Mouse (Mus musculus) hematopoietic multipotent progenitor cell, adult 10-12 weeks (in vitro differentiated cells): ENCODE measurements around the gene Gm1979. TPM values are rescaled to one million over a fixed set of nuclear protein-coding genes. Genes with fewer than 3 reads are reported as not detected.

Source experiments
- polyA plus RNA-seq: library from polyadenylated mRNA; stranded (reverse); fragments of >175 nt; gene quantifications from 2 replicates; pipeline ENCODE4 v1.2.3, GENCODE M21; 2012; ENCODE audit warnings: low replicate concordance

Gene Gm1979
- not detected in 2 replicates for polyA plus RNA-seq

GRCm38 (mm10) chr5:26004698-26005097 is at the start of gene Gm1979:
Gm1979 (minus strand) TSS chr5:26004798.

GRCm38 (mm10) chr5:26039458-26039857 is 34.9 kb upstream of the Gm1979 start, which contains the start of gene Speer4a:
Speer4a (minus strand) TSS chr5:26039558.

GRCm38 (mm10) chr5:26022816-26023215 is 18.2 kb upstream of the Gm1979 start, which contains the start of gene Gm5862:
Gm5862 (minus strand) TSS chr5:26022916.

GRCm38 (mm10) chr5:25988550-25988949 is 16.0 kb downstream of the Gm1979 start, which contains the start of gene Gm21698:
Gm21698 (minus strand) TSS chr5:25988650.

GRCm38 (mm10) chr5:25972563-25972962 is 32.0 kb downstream of the Gm1979 start, which contains the start of gene Gm21680:
Gm21680 (minus strand) TSS chr5:25972663.

GRCm38 (mm10) chr5:25954317-25954716 is 50.3 kb downstream of the Gm1979 start, which contains the start of gene Gm21671:
Gm21671 (minus strand) TSS chr5:25954417.

Other genes starting within 250 kb of the Gm1979 start
- gene Actr3b, start 244.8 kb downstream of the Gm1979 start, polyA plus RNA-seq: 1.7 and 2.0 TPM in 2 replicates
- gene Gm21663, start 62.4 kb downstream of the Gm1979 start, polyA plus RNA-seq: not detected in 2 replicates
- not detected in 2 replicates for gene Gm21671, start 50.4 kb downstream of the Gm1979 start, polyA plus RNA-seq
- not detected in 2 replicates for gene Gm21680, start 32.1 kb downstream of the Gm1979 start, polyA plus RNA-seq
- 0.05 TPM in 1 of 2 replicates, not detected in the other for gene Gm21698, start 16.1 kb downstream of the Gm1979 start, polyA plus RNA-seq
- not detected in 2 replicates for gene Gm5862, start 18.1 kb upstream of the Gm1979 start, polyA plus RNA-seq
- gene Speer4a, start 34.8 kb upstream of the Gm1979 start, polyA plus RNA-seq: not detected in 2 replicates
- gene Gm7347, start 53.8 kb upstream of the Gm1979 start, polyA plus RNA-seq: not detected in 2 replicates
- gene Gm10471, start 84.5 kb upstream of the Gm1979 start, polyA plus RNA-seq: not detected in 2 replicates
- gene 5031410I06Rik, start 100.6 kb upstream of the Gm1979 start, polyA plus RNA-seq: not detected in 2 replicates
- gene Gm10220, start 116.6 kb upstream of the Gm1979 start, polyA plus RNA-seq: not detected in 2 replicates